Mouse (Mus musculus): ENCODE results near the gene Phxr2.
"Not testable (repeated sequence)": the region's sequence is repeated elsewhere in the genome, so short reads cannot be mapped to it uniquely, and the experiment has no call there.

Phxr2 gene

GRCm38 (mm10) chr10:99126225-99126624 is at the start of gene Phxr2:
Gene Phxr2 (minus strand): TSS chr10:99126325.
- no peak for DNase-seq (ENCODE audit: low spot score in 2 of 2)

- DNase-seq (ENCODE audit: low spot score in 2 of 2) = no peak
Observed at GRCm38 (mm10) chr10:99172906-99173507, 46.9 kb upstream of the Phxr2 start.

- DNase-seq (ENCODE audit: low spot score in 2 of 2) = peak; percentile 41 to 45
Observed at GRCm38 (mm10) chr10:99171961-99172497, 45.9 kb upstream of the Phxr2 start.

- no peak for DNase-seq (ENCODE audit: low spot score in 2 of 2)
Observed at GRCm38 (mm10) chr10:99169765-99170129, 43.6 kb upstream of the Phxr2 start.

- no peak for DNase-seq (ENCODE audit: low spot score in 2 of 2)
Observed at GRCm38 (mm10) chr10:99168840-99169764, 43.0 kb upstream of the Phxr2 start.

- DNase-seq (ENCODE audit: low spot score in 2 of 2) = no peak
Observed at GRCm38 (mm10) chr10:99168404-99168803, 42.3 kb upstream of the Phxr2 start.

- no peak for DNase-seq (ENCODE audit: low spot score in 2 of 2)
Observed at GRCm38 (mm10) chr10:99166392-99166791, 40.3 kb upstream of the Phxr2 start.

- peak; percentile 9 to 30 for DNase-seq (ENCODE audit: low spot score in 2 of 2)
Observed at GRCm38 (mm10) chr10:99165751-99166282, 39.7 kb upstream of the Phxr2 start.

GRCm38 (mm10) chr10:99164871-99165477 is 38.8 kb upstream of the Phxr2 start:
- DNase-seq (ENCODE audit: low spot score in 2 of 2) = peak in 1 of 2 experiments; percentile 30

- no peak for DNase-seq (ENCODE audit: low spot score in 2 of 2)
Observed at GRCm38 (mm10) chr10:99163002-99163401, 36.9 kb upstream of the Phxr2 start.

- DNase-seq (ENCODE audit: low spot score in 2 of 2) = peak; percentile 29 to 47
Observed at GRCm38 (mm10) chr10:99161987-99162582, 36.0 kb upstream of the Phxr2 start.

GRCm38 (mm10) chr10:99157697-99158096 is 31.6 kb upstream of the Phxr2 start:
- not testable (repeated sequence) for DNase-seq (ENCODE audit: low spot score in 2 of 2)

- DNase-seq (ENCODE audit: low spot score in 2 of 2) = no peak
Observed at GRCm38 (mm10) chr10:99156808-99157207, 30.7 kb upstream of the Phxr2 start.

- no peak for DNase-seq (ENCODE audit: low spot score in 2 of 2)
Observed at GRCm38 (mm10) chr10:99154635-99155034, 28.5 kb upstream of the Phxr2 start.

- peak; percentile 49 to 69 for DNase-seq (ENCODE audit: low spot score in 2 of 2)
Observed at GRCm38 (mm10) chr10:99152063-99152462, 25.9 kb upstream of the Phxr2 start.

GRCm38 (mm10) chr10:99151580-99151979 is 25.5 kb upstream of the Phxr2 start:
- DNase-seq (ENCODE audit: low spot score in 2 of 2) = no peak

GRCm38 (mm10) chr10:99150016-99150415 is 23.9 kb upstream of the Phxr2 start:
- no peak for DNase-seq (ENCODE audit: low spot score in 2 of 2)

- no peak for DNase-seq (ENCODE audit: low spot score in 2 of 2)
Observed at GRCm38 (mm10) chr10:99146596-99146995, 20.5 kb upstream of the Phxr2 start.

- no peak for DNase-seq (ENCODE audit: low spot score in 2 of 2)
Observed at GRCm38 (mm10) chr10:99145611-99146010, 19.5 kb upstream of the Phxr2 start.

GRCm38 (mm10) chr10:99136337-99136736 is 10.2 kb upstream of the Phxr2 start:
- no peak for DNase-seq (ENCODE audit: low spot score in 2 of 2)

GRCm38 (mm10) chr10:99133321-99133875 is 7.3 kb upstream of the Phxr2 start:
- peak; percentile 59 to 65 for DNase-seq (ENCODE audit: low spot score in 2 of 2)

Data from spleen, postnatal 36 days (tissue).